Mouse (Mus musculus): ENCODE data around the gene Large1. TPM values are rescaled to one million over a fixed set of nuclear protein-coding genes. Genes with fewer than 3 reads are reported as not detected.

The Large1 gene
- polyA plus RNA-seq, 1 experiment = 8.3 TPM

- Histone ChIP-seq H3K27ac (ENCODE audit: insufficient read depth, low read depth, low read length) (no peak overlapping the region), H3K4me3 (ENCODE audit: insufficient read depth, low read depth, low read length) (no peak overlapping the region), H3K27me3 (replicated peaks; ENCODE audit: control insufficient read depth, insufficient read depth, low read length) (no peaks in the 10 kb centered on the region), H3K4me1 (ENCODE audit: control insufficient read depth, insufficient read depth, low read length) (no peaks in the 10 kb centered on the region), H3K36me3 (ENCODE audit: control insufficient read depth, insufficient read depth, low read length) (no peaks in the 10 kb centered on the region; the same call in 1 of the 2 replicates)
- WGBS = 52% methylated on average over 1 of the region's 1 CpGs
- TF ChIP-seq POLR2A (IDR thresholded peaks at IDR 0.05; ENCODE audit: low read depth, low read length) = no peak
- no peak for TF ChIP-seq CTCF (conservative IDR thresholded peaks at IDR 0.05; ENCODE audit: insufficient read depth, insufficient read length, low read depth, low read length)
- no peak for DNase-seq
Measured at GRCm38 (mm10) chr8:72832371-72832770, 521.0 kb downstream of the Large1 start.

GRCm38 (mm10) chr8:72817655-72818349 lies 535.5 kb downstream of the Large1 start:
- no peak overlapping the region for H3K27ac ChIP-seq (ENCODE audit: insufficient read depth, low read depth, low read length)
- DNase-seq = no peak
- WGBS = 88% methylated on average over 5 of the region's 5 CpGs
- no peak for TF ChIP-seq POLR2A (IDR thresholded peaks at IDR 0.05; ENCODE audit: low read depth, low read length)
- H3K36me3 ChIP-seq (ENCODE audit: control insufficient read depth, insufficient read depth, low read length) = no peaks in the 10 kb centered on the region; the same call in 1 of the 2 replicates
- no peaks in the 10 kb centered on the region for H3K4me1 ChIP-seq (ENCODE audit: control insufficient read depth, insufficient read depth, low read length)
- H3K27me3 ChIP-seq (replicated peaks; ENCODE audit: control insufficient read depth, insufficient read depth, low read length) = no peaks in the 10 kb centered on the region; the same call in 1 of the 2 replicates
- H3K4me3 ChIP-seq (ENCODE audit: insufficient read depth, low read depth, low read length) = no peak overlapping the region

GRCm38 (mm10) chr8:72816679-72817078 lies 536.7 kb downstream of the Large1 start:
- Histone ChIP-seq H3K27me3 (replicated peaks; ENCODE audit: control insufficient read depth, insufficient read depth, low read length) (no peaks in the 10 kb centered on the region; the same call in 1 of the 2 replicates), H3K4me1 (ENCODE audit: control insufficient read depth, insufficient read depth, low read length) (no peaks in the 10 kb centered on the region), H3K36me3 (ENCODE audit: control insufficient read depth, insufficient read depth, low read length) (no peaks in the 10 kb centered on the region), H3K4me3 (ENCODE audit: insufficient read depth, low read depth, low read length) (no peak overlapping the region), H3K27ac (ENCODE audit: insufficient read depth, low read depth, low read length) (no peak overlapping the region)
- no peak for DNase-seq
- TF ChIP-seq CTCF (conservative IDR thresholded peaks at IDR 0.05; ENCODE audit: insufficient read depth, insufficient read length, low read depth, low read length) = no peak

GRCm38 (mm10) chr8:72815681-72816080 lies 537.7 kb downstream of the Large1 start:
- no peak overlapping the region for H3K4me3 ChIP-seq (ENCODE audit: insufficient read depth, low read depth, low read length)
- no peak for DNase-seq
- no peak overlapping the region for H3K27ac ChIP-seq (ENCODE audit: insufficient read depth, low read depth, low read length)
- 90% methylated on average over 7 of the region's 7 CpGs for WGBS
- H3K4me1 ChIP-seq (ENCODE audit: control insufficient read depth, insufficient read depth, low read length) = no peaks in the 10 kb centered on the region
- H3K27me3 ChIP-seq (replicated peaks; ENCODE audit: control insufficient read depth, insufficient read depth, low read length) = no peaks in the 10 kb centered on the region
- no peak for TF ChIP-seq CTCF (conservative IDR thresholded peaks at IDR 0.05; ENCODE audit: insufficient read depth, insufficient read length, low read depth, low read length)
- no peak for TF ChIP-seq POLR2A (IDR thresholded peaks at IDR 0.05; ENCODE audit: low read depth, low read length)
- no peaks in the 10 kb centered on the region for H3K36me3 ChIP-seq (ENCODE audit: control insufficient read depth, insufficient read depth, low read length)

GRCm38 (mm10) chr8:72812690-72813089 lies 540.6 kb downstream of the Large1 start:
- Histone ChIP-seq H3K27ac (ENCODE audit: insufficient read depth, low read depth, low read length) (no peak overlapping the region), H3K4me3 (ENCODE audit: insufficient read depth, low read depth, low read length) (no peak overlapping the region), H3K4me1 (ENCODE audit: control insufficient read depth, insufficient read depth, low read length) (no peaks in the 10 kb centered on the region), H3K27me3 (replicated peaks; ENCODE audit: control insufficient read depth, insufficient read depth, low read length) (no peaks in the 10 kb centered on the region), H3K36me3 (ENCODE audit: control insufficient read depth, insufficient read depth, low read length) (no peaks in the 10 kb centered on the region)
- peak; percentile 26 for DNase-seq
- TF ChIP-seq POLR2A (IDR thresholded peaks at IDR 0.05; ENCODE audit: low read depth, low read length) = no peak
- TF ChIP-seq CTCF (conservative IDR thresholded peaks at IDR 0.05; ENCODE audit: insufficient read depth, insufficient read length, low read depth, low read length) = no peak; the same call in 1 of the 2 replicates
- 83% methylated on average over 3 of the region's 3 CpGs for WGBS

GRCm38 (mm10) chr8:72801583-72801982 lies 551.8 kb downstream of the Large1 start:
- no peaks in the 10 kb centered on the region for H3K36me3 ChIP-seq (ENCODE audit: control insufficient read depth, insufficient read depth, low read length)
- TF ChIP-seq CTCF (conservative IDR thresholded peaks at IDR 0.05; ENCODE audit: insufficient read depth, insufficient read length, low read depth, low read length) (no peak), POLR2A (IDR thresholded peaks at IDR 0.05; ENCODE audit: low read depth, low read length) (no peak)
- no peak for DNase-seq
- H3K4me1 ChIP-seq (ENCODE audit: control insufficient read depth, insufficient read depth, low read length) = no peaks in the 10 kb centered on the region
- 84% methylated on average over 2 of the region's 2 CpGs for WGBS
- H3K27ac ChIP-seq (ENCODE audit: insufficient read depth, low read depth, low read length) = no peak overlapping the region
- no peaks in the 10 kb centered on the region for H3K27me3 ChIP-seq (replicated peaks; ENCODE audit: control insufficient read depth, insufficient read depth, low read length)
- H3K4me3 ChIP-seq (ENCODE audit: insufficient read depth, low read depth, low read length) = no peak overlapping the region

- WGBS = 93% methylated on average over 4 of the region's 4 CpGs
- TF ChIP-seq POLR2A (IDR thresholded peaks at IDR 0.05; ENCODE audit: low read depth, low read length) (no peak), CTCF (conservative IDR thresholded peaks at IDR 0.05; ENCODE audit: insufficient read depth, insufficient read length, low read depth, low read length) (no peak)
- Histone ChIP-seq H3K36me3 (ENCODE audit: control insufficient read depth, insufficient read depth, low read length) (no peaks in the 10 kb centered on the region), H3K4me1 (ENCODE audit: control insufficient read depth, insufficient read depth, low read length) (no peaks in the 10 kb centered on the region), H3K4me3 (ENCODE audit: insufficient read depth, low read depth, low read length) (no peak overlapping the region), H3K27me3 (replicated peaks; ENCODE audit: control insufficient read depth, insufficient read depth, low read length) (no peaks in the 10 kb centered on the region), H3K27ac (ENCODE audit: insufficient read depth, low read depth, low read length) (no peak overlapping the region)
- DNase-seq = no peak
Measured at GRCm38 (mm10) chr8:72780644-72781043, 572.7 kb downstream of the Large1 start.

Data from kidney, adult 2 months (tissue).